Mouse (Mus musculus): ENCODE data around the gene Lamc2. TPM values are rescaled to one million over a fixed set of nuclear protein-coding genes. Genes with fewer than 3 reads are reported as not detected.

The Lamc2 gene
- polyA plus RNA-seq, 1 experiment from 2014 or later = 2.9 TPM

- Histone ChIP-seq H3K4me1 (ENCODE audit: control insufficient read depth, insufficient read depth, low read length) (peaks cover 4% of the 10 kb centered on the region; the same call in 1 of the 2 replicates), H3K4me2 (ENCODE audit: low read length) (no peak overlapping the region), H3K36me3 (ENCODE audit: control insufficient read depth, insufficient read depth, low read length) (peaks cover 2% of the 10 kb centered on the region; the same call in 1 of the 2 replicates), H3K4me3 (ENCODE audit: low read depth, low read length) (no peak overlapping the region), H3K9me3 (replicated peaks; ENCODE audit: control insufficient read depth, low read length, poor library complexity, severe bottlenecking) (no peaks in the 10 kb centered on the region), H3K27me3 (ENCODE audit: control insufficient read depth, insufficient read depth, low read depth, low read length) (no peaks in the 10 kb centered on the region; the same call in 1 of the 2 replicates), H3K9ac (ENCODE audit: low read depth, low read length) (no peak overlapping the region), H3K27ac (ENCODE audit: low read length) (no peak overlapping the region)
- ATAC-seq = no peak
- 93% methylated on average over 6 of the region's 6 CpGs for WGBS
Measured at GRCm38 (mm10) chr1:153097017-153097675, 89.1 kb downstream of the Lamc2 start.

GRCm38 (mm10) chr1:153095826-153096727 lies 90.2 kb downstream of the Lamc2 start:
- 0 out of 2 replicates have a peak, but pooled peaks have one; percentile 33 for ATAC-seq
- no peak overlapping the region for H3K4me3 ChIP-seq (ENCODE audit: low read depth, low read length)
- H3K27me3 ChIP-seq (ENCODE audit: control insufficient read depth, insufficient read depth, low read depth, low read length) = no peaks in the 10 kb centered on the region; the same call in 1 of the 2 replicates
- WGBS = 14% methylated on average over 16 of the region's 16 CpGs
- H3K27ac ChIP-seq (ENCODE audit: low read length) = no peak overlapping the region
- peaks cover 4% of the 10 kb centered on the region; the same call in 1 of the 2 replicates for H3K4me1 ChIP-seq (ENCODE audit: control insufficient read depth, insufficient read depth, low read length)
- H3K9ac ChIP-seq (ENCODE audit: low read depth, low read length) = no peak overlapping the region
- no peak overlapping the region for H3K4me2 ChIP-seq (ENCODE audit: low read length)
- no peaks in the 10 kb centered on the region for H3K9me3 ChIP-seq (replicated peaks; ENCODE audit: control insufficient read depth, low read length, poor library complexity, severe bottlenecking)
- peaks cover 2% of the 10 kb centered on the region; the same call in 1 of the 2 replicates for H3K36me3 ChIP-seq (ENCODE audit: control insufficient read depth, insufficient read depth, low read length)

DNA sequence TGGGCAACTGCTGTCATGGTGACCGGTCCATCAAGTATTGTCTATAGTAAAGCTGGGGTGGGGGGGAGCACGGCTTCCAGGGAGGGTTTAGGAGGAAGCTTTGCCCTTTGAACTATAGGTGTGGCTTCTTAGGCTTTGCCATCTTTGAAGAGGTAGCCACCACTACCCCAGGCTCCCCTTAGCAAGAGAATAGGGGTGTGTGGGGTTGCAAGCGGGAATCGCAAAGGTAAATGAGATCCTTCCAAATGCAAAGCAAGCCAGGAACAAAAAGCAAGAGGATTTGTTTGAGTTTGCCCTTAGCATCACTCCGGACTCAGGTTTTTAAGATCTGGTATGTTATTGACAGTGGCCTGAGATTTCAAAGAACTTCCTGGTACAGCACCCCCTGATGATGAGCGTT lies 90.9 kb downstream of the Lamc2 start:
- H3K27ac ChIP-seq (ENCODE audit: low read length) = no peak overlapping the region
- ATAC-seq = no peak
- H3K9ac ChIP-seq (ENCODE audit: low read depth, low read length) = no peak overlapping the region
- H3K27me3 ChIP-seq (ENCODE audit: control insufficient read depth, insufficient read depth, low read depth, low read length) = no peaks in the 10 kb centered on the region; the same call in 1 of the 2 replicates
- 40% methylated on average over 6 of the region's 6 CpGs for WGBS
- no peaks in the 10 kb centered on the region for H3K9me3 ChIP-seq (replicated peaks; ENCODE audit: control insufficient read depth, low read length, poor library complexity, severe bottlenecking)
- H3K36me3 ChIP-seq (ENCODE audit: control insufficient read depth, insufficient read depth, low read length) = peaks cover 2% of the 10 kb centered on the region; the same call in 1 of the 2 replicates
- H3K4me1 ChIP-seq (ENCODE audit: control insufficient read depth, insufficient read depth, low read length) = peaks cover 4% of the 10 kb centered on the region; the same call in 1 of the 2 replicates
- H3K4me3 ChIP-seq (ENCODE audit: low read depth, low read length) = no peak overlapping the region
- H3K4me2 ChIP-seq (ENCODE audit: low read length) = no peak overlapping the region

DNA sequence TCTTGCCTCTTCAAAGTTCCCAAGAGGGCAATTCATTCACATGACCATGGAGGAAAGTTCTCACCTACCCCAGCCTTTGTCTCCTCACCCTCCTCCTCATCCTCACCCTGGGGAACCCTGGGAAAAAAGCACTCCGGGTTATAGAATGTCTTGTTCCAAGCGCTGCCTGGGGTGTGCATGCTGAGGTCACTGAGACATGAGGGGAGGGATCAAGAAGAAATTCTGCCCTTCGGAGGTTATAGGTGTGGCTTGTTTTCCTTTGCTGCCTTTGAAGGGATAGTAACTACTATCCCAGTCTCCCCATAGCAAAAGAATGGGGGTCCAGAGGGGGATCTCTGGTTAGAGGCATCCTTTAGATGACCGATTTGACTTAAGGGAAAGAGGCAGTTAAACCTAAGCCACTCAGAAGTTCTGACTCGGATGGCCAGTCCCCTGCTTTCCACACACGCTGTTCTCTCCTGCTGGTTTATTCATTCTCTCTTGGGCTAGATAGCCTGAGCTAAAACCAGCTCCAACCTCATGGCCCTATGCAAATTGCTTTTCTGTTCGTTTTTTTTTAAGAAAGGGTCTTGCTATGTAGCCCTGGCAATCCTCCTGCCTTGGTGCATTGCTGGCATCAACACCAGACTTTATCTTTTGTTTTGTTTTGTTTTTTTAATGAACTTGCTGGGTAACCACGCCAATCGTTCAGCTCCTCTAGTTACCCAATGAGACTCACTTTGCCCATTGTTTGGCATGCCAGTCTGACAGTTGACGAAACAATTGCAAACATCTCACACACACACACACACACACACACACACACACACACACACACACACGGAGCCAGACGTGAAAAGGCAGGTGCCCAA lies 91.8 kb downstream of the Lamc2 start:
- no peaks in the 10 kb centered on the region; the same call in 1 of the 2 replicates for H3K27me3 ChIP-seq (ENCODE audit: control insufficient read depth, insufficient read depth, low read depth, low read length)
- 26% methylated on average over 12 of the region's 12 CpGs for WGBS
- no peaks in the 10 kb centered on the region for H3K9me3 ChIP-seq (replicated peaks; ENCODE audit: control insufficient read depth, low read length, poor library complexity, severe bottlenecking)
- H3K4me2 ChIP-seq (ENCODE audit: low read length) = no peak overlapping the region
- H3K4me3 ChIP-seq (ENCODE audit: low read depth, low read length) = no peak overlapping the region
- peaks cover 2% of the 10 kb centered on the region; the same call in 1 of the 2 replicates for H3K36me3 ChIP-seq (ENCODE audit: control insufficient read depth, insufficient read depth, low read length)
- no peak overlapping the region for H3K9ac ChIP-seq (ENCODE audit: low read depth, low read length)
- H3K4me1 ChIP-seq (ENCODE audit: control insufficient read depth, insufficient read depth, low read length) = peaks cover 4% of the 10 kb centered on the region; the same call in 1 of the 2 replicates
- ATAC-seq = no peak
- no peak overlapping the region for H3K27ac ChIP-seq (ENCODE audit: low read length)

- 79% methylated on average over 4 of the region's 4 CpGs for WGBS
Measured at GRCm38 (mm10) chr1:153093581-153093980, 92.7 kb downstream of the Lamc2 start.

DNA sequence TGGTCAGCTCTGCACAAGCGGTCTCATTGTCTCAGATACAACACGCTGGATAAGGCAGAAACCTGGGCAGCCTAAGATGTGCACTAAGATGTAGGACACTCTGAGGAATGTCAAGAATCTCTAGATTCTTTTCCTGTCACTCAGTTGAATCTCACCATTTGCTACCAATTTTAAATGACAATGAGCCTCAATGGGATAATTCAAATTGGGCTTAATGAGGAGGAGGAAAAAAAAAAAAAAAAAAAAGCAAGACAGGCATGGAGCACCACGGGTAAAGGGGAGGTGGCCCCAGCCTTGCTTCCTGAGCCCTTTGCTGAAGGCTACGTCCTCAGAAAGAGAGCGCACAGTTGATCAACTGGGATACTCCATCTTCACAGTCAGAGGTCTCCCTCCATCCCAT lies 93.1 kb downstream of the Lamc2 start:
- peaks cover 6% of the 10 kb centered on the region; the same call in 1 of the 2 replicates for H3K36me3 ChIP-seq (ENCODE audit: control insufficient read depth, insufficient read depth, low read length)

More at GRCm38 (mm10) chr1:153093581-153093980, 92.7 kb downstream of the Lamc2 start:
- Histone ChIP-seq H3K36me3 (ENCODE audit: control insufficient read depth, insufficient read depth, low read length) (peaks cover 5% of the 10 kb centered on the region; the same call in 1 of the 2 replicates), H3K27me3 (ENCODE audit: control insufficient read depth, insufficient read depth, low read depth, low read length) (no peaks in the 10 kb centered on the region; the same call in 1 of the 2 replicates), H3K4me2 (ENCODE audit: low read length) (no peak overlapping the region), H3K4me3 (ENCODE audit: low read depth, low read length) (no peak overlapping the region), H3K27ac (ENCODE audit: low read length) (no peak overlapping the region), H3K9me3 (replicated peaks; ENCODE audit: control insufficient read depth, low read length, poor library complexity, severe bottlenecking) (no peaks in the 10 kb centered on the region), H3K4me1 (ENCODE audit: control insufficient read depth, insufficient read depth, low read length) (peaks cover 4% of the 10 kb centered on the region; the same call in 1 of the 2 replicates), H3K9ac (ENCODE audit: low read depth, low read length) (no peak overlapping the region)
- ATAC-seq = no peak

DNA sequence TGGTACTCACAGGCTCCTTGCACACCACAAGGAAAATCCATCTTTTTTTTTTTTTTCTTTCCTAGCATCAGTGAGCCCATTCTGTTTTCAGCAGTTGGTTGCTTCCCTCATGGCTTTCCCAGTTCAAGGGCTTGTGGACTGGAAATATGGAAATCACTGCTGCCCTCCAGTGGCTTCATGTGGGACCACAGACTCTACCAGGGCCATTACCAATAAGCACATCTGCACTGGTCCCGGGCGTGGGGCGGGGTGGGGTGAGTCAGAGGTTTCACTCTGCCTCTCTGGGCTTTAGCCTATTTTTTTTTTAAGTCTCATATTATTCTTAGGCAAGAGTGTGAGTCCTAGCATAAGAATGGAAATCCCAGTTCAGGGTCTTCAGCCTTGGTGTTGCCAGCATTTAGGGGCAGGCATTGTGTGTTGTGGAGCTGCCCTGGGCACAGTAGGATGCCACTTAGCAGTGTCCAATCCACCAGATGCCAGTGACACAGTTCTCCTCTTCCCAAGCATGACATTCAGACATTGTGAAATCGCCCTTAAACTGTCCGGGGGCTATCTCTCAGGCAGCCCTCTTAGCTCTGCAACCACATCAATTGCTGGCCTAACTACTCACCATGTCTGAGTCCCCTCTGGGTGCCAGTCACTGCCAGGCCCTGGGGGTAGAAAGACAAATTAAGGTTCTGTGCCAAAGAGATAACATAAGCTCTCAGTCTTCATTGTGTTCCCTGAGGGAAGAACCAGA lies 93.8 kb downstream of the Lamc2 start:
- no peaks in the 10 kb centered on the region; the same call in 1 of the 2 replicates for H3K27me3 ChIP-seq (ENCODE audit: control insufficient read depth, insufficient read depth, low read depth, low read length)
- peaks cover 5% of the 10 kb centered on the region; the same call in 1 of the 2 replicates for H3K36me3 ChIP-seq (ENCODE audit: control insufficient read depth, insufficient read depth, low read length)
- 62% methylated on average over 5 of the region's 5 CpGs for WGBS
- no peak overlapping the region for H3K9ac ChIP-seq (ENCODE audit: low read depth, low read length)
- no peak overlapping the region for H3K4me2 ChIP-seq (ENCODE audit: low read length)
- peaks cover 4% of the 10 kb centered on the region; the same call in 1 of the 2 replicates for H3K4me1 ChIP-seq (ENCODE audit: control insufficient read depth, insufficient read depth, low read length)
- no peak overlapping the region for H3K4me3 ChIP-seq (ENCODE audit: low read depth, low read length)
- H3K27ac ChIP-seq (ENCODE audit: low read length) = no peak overlapping the region
- peak; percentile 75 for ATAC-seq
- no peaks in the 10 kb centered on the region for H3K9me3 ChIP-seq (replicated peaks; ENCODE audit: control insufficient read depth, low read length, poor library complexity, severe bottlenecking)

More for the DNA sequence above, 93.1 kb downstream of the Lamc2 start:
- Histone ChIP-seq H3K27me3 (ENCODE audit: control insufficient read depth, insufficient read depth, low read depth, low read length) (no peaks in the 10 kb centered on the region; the same call in 1 of the 2 replicates), H3K27ac (ENCODE audit: low read length) (no peak overlapping the region), H3K4me3 (ENCODE audit: low read depth, low read length) (no peak overlapping the region), H3K4me1 (ENCODE audit: control insufficient read depth, insufficient read depth, low read length) (peaks cover 4% of the 10 kb centered on the region; the same call in 1 of the 2 replicates), H3K9ac (ENCODE audit: low read depth, low read length) (no peak overlapping the region), H3K9me3 (replicated peaks; ENCODE audit: control insufficient read depth, low read length, poor library complexity, severe bottlenecking) (no peaks in the 10 kb centered on the region), H3K4me2 (ENCODE audit: low read length) (no peak overlapping the region)
- 55% methylated on average over 5 of the region's 5 CpGs for WGBS
- no peak for ATAC-seq

Measured in midbrain, embryonic 16.5 days (tissue).